Mouse (Mus musculus): Measurements from ENCODE around the gene Cacna2d2. TPM values are rescaled to one million over a fixed set of nuclear protein-coding genes. Genes with fewer than 3 reads are reported as not detected.

Gene Cacna2d2
- polyA plus RNA-seq, 3 experiments from 2014 or later: 0.19 to 0.44 TPM; not detected in 1

GRCm38 (mm10) chr9:107541474-107542351 is 142.3 kb downstream of the Cacna2d2 start, which contains the start of the genes Cyb561d2 and Nprl2:
TSS of gene Cyb561d2 (minus strand) at chr9:107542193.
TSS of gene Nprl2 (plus strand) at chr9:107542226.
- ATAC-seq: peak; percentile 87

GRCm38 (mm10) chr9:107542352-107542686 is 142.9 kb downstream of the Cacna2d2 start:
- ATAC-seq: no peak

GRCm38 (mm10) chr9:107542721-107543120 is 143.3 kb downstream of the Cacna2d2 start:
- no peak for ATAC-seq

DNA sequence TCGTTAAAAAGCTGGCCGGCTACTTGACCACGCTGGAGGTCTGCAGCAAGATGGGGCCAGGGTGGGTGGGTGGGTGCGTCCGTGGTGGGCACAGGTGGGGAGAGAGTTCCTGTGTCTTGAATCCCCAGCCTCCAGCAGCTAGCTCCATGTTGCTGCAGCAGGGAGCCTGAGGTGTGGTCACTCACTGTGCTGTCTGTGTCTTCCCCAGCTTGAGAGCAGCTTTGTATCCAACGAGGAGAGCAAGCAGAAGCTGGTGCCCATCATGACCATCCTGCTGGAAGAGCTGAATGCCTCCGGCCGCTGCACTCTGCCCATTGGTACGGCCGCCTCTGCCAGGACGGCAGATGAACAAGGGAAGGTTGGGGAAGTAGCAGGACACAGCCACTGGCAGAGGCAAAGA is 143.9 kb downstream of the Cacna2d2 start:
- ATAC-seq: no peak

- no peak for ATAC-seq
Observed at GRCm38 (mm10) chr9:107544196-107544700, 144.8 kb downstream of the Cacna2d2 start.

DNA sequence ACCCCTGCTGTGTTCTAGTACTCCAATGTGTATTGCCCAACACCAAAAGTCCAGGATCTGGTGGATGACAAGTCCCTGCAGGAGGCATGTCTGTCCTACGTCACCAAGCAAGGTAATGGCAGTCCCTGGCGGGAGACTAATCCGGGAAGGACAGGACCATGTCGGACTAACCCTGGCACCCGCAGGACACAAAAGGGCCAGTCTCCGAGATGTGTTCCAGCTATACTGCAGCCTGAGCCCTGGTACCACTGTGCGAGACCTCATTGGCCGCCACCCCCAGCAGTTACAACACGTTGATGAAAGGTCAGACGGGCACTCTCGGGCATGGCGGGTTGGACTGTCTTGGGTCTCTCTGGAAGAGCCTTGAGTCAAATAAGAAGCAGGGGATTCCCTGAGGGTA is 145.3 kb downstream of the Cacna2d2 start:
- no peak for ATAC-seq

GRCm38 (mm10) chr9:107545199-107545598 is 145.8 kb downstream of the Cacna2d2 start:
- ATAC-seq: no peak

DNA sequence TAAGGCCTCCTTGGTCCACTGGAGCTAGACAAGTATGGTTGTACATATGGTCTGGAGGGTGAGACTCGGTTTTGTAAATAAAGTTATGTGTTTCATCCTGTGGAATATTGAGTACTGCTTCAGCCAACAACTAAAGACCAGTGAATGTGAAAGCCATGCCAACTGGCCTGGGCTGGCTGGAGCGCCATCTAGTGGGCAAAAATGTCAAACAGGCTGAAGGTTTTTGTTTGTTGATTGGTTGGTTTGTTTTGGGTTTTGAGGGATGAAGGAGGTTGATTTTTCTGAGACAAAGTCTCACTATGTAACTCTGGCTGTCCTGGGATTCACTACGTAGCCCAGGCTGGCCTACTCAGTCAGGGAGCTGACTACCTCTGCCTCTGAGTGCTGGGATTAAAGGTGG is 146.2 kb downstream of the Cacna2d2 start:
- no peak for ATAC-seq

DNA sequence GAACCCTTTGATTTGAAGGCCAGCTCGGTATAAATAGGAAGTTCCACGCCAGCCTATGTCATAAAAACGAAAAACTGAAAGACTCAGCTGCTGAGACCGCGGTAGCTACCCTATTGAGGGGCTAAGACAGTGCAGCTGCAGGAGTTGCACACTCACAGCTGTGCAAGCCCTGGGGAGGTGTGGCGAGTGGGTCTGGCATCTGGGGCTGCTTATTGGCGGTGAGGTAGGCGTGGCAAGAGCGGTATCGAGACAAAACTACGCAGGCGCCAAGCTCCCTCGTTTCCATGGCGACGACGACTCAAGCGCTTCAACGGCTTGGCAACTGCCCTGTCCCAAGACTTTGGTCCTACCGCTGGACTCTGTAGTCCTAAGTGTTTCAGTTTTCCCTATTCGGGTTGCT is 147.6 kb downstream of the Cacna2d2 start, which contains the start of gene Zmynd10:
Zmynd10 (plus strand) TSS at position 273 of the 400 bp plus-strand sequence.
- peak; percentile 33 for ATAC-seq

DNA sequence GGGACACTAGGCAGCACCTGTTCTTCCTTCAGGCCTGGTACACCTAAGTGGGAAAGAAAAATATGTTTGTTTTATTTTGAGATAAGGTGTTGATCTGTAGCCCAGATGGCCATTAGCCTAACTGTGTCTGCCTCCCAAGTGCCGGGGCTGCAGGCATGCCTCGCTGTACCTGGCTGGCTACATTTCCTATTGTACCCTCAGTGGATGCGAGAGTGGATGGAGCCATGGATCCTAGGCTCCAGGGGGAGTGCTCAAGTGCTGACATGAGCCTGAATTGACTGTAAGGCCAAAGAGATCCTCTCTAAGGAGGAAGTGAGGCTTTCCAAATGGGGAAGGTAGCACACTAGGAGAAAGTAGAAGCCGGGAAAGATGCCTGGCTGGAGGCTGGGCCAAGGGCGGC is 148.5 kb downstream of the Cacna2d2 start:
- no peak for ATAC-seq

DNA sequence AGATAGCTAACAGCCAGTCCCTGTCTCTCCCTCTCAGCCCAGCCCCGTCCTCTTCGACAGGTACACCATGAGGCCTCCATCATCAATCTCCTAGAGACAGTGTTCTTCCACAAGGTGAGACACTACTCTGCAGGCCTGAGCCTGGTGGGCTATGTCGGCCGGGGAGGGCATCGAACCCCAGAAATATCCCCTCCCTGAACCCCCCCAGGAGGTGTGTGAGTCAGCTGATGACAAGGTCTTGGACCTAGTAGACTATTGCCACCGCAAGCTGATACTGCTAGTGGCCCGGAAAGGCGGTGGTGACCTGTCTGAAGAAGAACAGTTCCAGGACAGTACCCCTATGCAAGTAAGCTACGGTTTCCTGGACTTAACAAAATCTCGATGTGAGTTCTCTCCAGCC is 149.4 kb downstream of the Cacna2d2 start:
- ATAC-seq: no peak

- no peak for ATAC-seq
Observed at GRCm38 (mm10) chr9:107549297-107550074, 150.1 kb downstream of the Cacna2d2 start.

GRCm38 (mm10) chr9:107550491-107551116 is 151.2 kb downstream of the Cacna2d2 start:
- ATAC-seq: no peak

DNA sequence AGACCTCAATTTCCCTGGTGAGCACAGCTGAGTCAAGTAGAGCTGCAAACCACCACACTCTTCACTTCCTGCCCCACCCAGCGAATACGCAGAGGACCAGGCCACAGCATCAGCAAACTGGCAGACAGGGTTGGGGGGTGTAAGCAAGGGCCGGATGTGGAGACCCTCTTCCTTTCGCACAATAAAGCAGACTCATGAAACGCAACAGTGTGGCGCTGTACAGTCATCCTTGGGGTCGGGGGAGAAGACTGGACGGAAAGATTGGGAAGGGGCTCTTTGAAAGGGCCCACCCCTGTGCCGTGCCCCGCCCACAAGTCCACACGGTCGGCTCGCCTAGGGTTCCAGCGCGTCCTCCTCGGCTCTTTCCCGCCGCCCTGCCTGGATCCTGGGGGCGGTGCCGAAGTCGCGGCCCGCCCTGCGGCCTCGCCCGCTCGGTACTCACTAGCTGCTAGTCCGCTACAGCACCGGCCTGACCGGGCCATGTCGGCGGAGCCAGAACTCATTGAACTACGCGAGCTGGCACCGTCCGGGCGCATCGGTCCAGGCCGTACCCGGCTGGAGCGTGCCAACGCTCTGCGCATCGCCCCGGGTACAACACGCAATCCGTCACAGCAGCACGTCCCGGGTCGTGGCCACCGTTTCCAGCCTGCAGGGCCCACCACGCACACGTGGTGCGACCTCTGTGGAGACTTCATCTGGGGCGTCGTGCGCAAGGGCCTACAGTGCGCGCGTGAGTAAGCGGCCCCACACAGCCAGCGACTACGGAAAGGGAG is 151.9 kb downstream of the Cacna2d2 start, which contains the start of gene Rassf1:
Rassf1 (plus strand) TSS at position 439 of the 773 bp plus-strand sequence.
- ATAC-seq: peak; percentile 72

DNA sequence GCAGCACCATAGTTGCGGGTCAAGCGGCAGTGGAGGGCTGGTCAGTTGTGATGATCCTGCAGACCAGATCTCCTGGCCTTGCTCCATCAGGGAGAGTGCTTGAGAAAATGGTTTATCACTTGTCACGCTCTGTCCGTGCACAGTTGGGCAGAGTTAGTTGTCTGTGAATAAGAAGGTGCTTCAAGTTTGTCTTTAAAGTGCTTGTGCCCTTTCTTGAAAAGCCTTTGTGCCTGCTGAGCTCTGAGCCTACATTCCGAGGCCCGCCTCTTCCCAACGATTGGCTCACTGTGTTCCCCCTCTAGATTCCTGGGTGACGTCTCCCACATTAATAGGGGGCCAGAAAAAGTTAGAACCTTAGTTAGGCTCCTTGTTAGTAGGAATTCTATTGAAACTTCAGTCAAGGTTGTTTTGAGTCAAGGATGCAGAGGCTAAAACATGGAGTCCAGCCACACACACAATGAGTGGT is 152.5 kb downstream of the Cacna2d2 start:
- no peak for ATAC-seq

GRCm38 (mm10) chr9:107552690-107553393 is 153.4 kb downstream of the Cacna2d2 start:
- ATAC-seq: no peak

DNA sequence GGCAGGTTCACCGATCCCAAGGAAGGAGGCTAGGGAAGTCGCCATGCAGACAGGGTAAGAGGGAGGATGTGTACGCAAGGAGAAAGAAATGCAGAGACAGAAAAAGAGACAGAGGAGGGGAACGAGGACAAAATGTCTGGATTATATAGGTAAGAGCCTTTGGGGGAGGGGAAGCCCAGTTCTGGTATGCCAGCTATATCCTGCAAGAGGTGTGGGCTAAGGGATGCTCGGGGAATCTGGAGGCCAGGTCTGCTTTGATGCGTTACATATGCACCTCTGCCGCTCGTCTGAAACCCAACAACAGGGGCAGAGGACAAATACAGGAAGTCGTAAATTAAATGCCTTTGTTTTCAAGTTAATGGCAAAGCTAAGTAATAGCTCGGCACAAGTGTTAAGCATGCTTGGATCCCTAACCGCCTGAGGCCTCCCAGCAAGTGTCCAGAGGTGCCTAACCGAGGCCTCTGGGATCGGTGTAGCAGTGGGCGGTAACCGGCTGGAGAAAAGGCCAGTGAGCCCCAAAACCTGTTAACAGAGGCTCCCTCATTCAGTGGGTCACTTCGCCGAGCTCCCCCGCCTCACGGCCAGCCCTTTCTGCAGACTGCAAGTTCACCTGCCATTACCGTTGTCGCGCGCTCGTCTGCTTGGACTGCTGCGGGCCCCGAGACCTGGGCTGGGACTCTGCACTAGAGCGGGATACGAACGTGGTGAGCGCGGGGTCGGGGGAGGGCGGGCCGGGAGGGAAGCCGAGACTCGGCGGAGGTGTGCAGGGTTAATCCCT is 154.3 kb downstream of the Cacna2d2 start:
- no peak for ATAC-seq

DNA sequence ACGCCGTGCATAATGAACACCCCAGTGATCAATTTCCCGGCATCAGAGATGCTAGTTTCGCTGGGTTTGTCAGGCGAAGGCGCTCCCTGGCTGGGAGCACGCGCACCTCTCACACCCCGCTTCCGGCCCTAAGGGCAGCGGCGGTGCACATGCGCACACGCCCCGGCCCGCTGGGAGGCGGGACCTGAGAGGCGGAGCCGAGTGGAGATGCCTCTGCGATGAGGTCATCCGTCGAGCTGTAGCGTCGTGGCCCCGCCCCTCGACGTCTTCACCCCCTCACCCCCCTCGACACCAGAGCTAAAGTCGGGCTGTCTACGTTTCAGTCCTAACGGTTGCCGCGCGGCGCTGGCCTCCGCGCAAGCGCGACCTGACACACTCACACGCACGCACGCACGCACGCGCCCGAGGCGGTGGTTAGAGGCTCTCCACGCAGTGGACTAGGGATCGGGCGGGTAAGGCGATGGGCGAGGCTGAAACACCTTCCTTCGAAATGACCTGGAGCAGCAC is 155.0 kb downstream of the Cacna2d2 start:
- peak; percentile 74 for ATAC-seq

DNA sequence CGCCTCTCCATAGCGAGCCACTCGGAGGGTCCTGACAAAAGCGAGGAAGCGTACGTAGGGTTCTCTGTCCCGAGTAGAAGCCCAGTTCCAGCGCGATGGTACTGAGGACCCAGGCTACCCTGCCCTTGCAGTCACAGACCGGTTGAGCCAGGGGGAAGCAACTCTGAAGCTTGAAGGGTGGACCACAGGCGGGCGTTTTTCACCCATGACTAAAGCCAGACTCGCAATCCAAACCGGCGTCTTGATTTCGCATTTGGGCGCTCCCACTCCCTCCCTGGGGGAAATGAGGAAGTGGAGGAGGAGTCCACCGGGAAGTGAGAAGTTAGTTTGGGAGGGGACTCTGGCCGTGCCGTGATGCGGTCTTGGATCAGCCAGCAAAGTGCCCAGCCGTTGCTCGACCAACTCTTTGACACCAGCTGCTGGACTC is 155.6 kb downstream of the Cacna2d2 start:
- no peak for ATAC-seq

GRCm38 (mm10) chr9:107555701-107556100 is 156.3 kb downstream of the Cacna2d2 start:
- no peak for ATAC-seq
